Mouse (Mus musculus) gastrocnemius, postnatal 10 days (tissue): ENCODE data around the gene Slc25a22. TPM values are rescaled to one million over a fixed set of nuclear protein-coding genes. Genes with fewer than 3 reads are reported as not detected.
"Not testable (repeated sequence)": the region's sequence is repeated elsewhere in the genome, so short reads cannot be mapped to it uniquely, and the experiment has no call there.

ENCODE experiments used
- DNase-seq: peaks from one replicate; pipeline ENCODE4 v3.0.0; 2021; ENCODE audit warnings: mixed read lengths
- total RNA-seq, 2 experiments: library from RNA; stranded (reverse); gene quantifications; 2 replicates each; pipeline ENCODE4 v1.2.3; 2021

The Slc25a22 gene
- total RNA-seq, 2 experiments from 2014 or later, result 14.5 to 25.7 TPM

- peak; percentile 69 for DNase-seq
These were observed 20.4 kb upstream of the Slc25a22 start for GRCm38 (mm10) chr7:141457986-141458660.

GRCm38 (mm10) chr7:141457236-141457635, 19.5 kb upstream of the Slc25a22 start:
- DNase-seq, result no peak

GRCm38 (mm10) chr7:141456739-141457138, 19.0 kb upstream of the Slc25a22 start:
- peak; percentile 16 for DNase-seq

GRCm38 (mm10) chr7:141455610-141456314, 18.1 kb upstream of the Slc25a22 start:
- peak; percentile 56 for DNase-seq

GRCm38 (mm10) chr7:141454967-141455551, 17.4 kb upstream of the Slc25a22 start, which contains the start of gene Pnpla2:
Pnpla2 (plus strand) TSS chr7:141455198.
- peak; percentile 97 for DNase-seq

GRCm38 (mm10) chr7:141453636-141454035, 15.9 kb upstream of the Slc25a22 start:
- DNase-seq, result no peak

- DNase-seq, result no peak
These were observed 14.2 kb upstream of the Slc25a22 start for GRCm38 (mm10) chr7:141451928-141452327.

GRCm38 (mm10) chr7:141447110-141447991, 9.7 kb upstream of the Slc25a22 start, which contains the start of gene Rplp2:
Rplp2 (plus strand) TSS chr7:141447370.
- DNase-seq, result peak; percentile 93

GRCm38 (mm10) chr7:141446374-141446773, 8.7 kb upstream of the Slc25a22 start:
- not testable (repeated sequence) for DNase-seq

GRCm38 (mm10) chr7:141443828-141444237, 6.1 kb upstream of the Slc25a22 start, which contains the start of gene Pidd1:
Pidd1 (minus strand) TSS chr7:141444025.
- peak; percentile 60 for DNase-seq

GRCm38 (mm10) chr7:141443081-141443821, 5.6 kb upstream of the Slc25a22 start:
- no peak for DNase-seq

GRCm38 (mm10) chr7:141442199-141442598, 4.5 kb upstream of the Slc25a22 start:
- DNase-seq, result no peak

GRCm38 (mm10) chr7:141441460-141441859, 3.8 kb upstream of the Slc25a22 start:
- DNase-seq, result no peak

GRCm38 (mm10) chr7:141440613-141441012, 2.9 kb upstream of the Slc25a22 start:
- peak; percentile 71 for DNase-seq

- no peak for DNase-seq
These were observed 2.1 kb upstream of the Slc25a22 start for GRCm38 (mm10) chr7:141439811-141440210.

GRCm38 (mm10) chr7:141439140-141439679, 1.5 kb upstream of the Slc25a22 start:
- no peak for DNase-seq

GRCm38 (mm10) chr7:141438201-141438968, 693 bp upstream of the Slc25a22 start:
- DNase-seq, result no peak

GRCm38 (mm10) chr7:141436523-141436892, 1.2 kb downstream of the Slc25a22 start:
- DNase-seq, result no peak

- DNase-seq, result no peak
These were observed 1.7 kb downstream of the Slc25a22 start for GRCm38 (mm10) chr7:141435856-141436522.
